Mouse (Mus musculus) 416B (cell line): ENCODE data around the gene Bcor.
A peak's percentile ranks its signal among the peaks of the same experiment; 100 is the strongest.

ENCODE experiments used
- DNase-seq: peaks from one replicate; pipeline ENCODE4 v3.0.0; 2011; ENCODE audit warnings: low read depth

Gene Bcor

GRCm38 (mm10) chrX:12086674-12087510 lies 73.3 kb downstream of the Bcor start:
- peak; percentile 81 for DNase-seq

- DNase-seq: peak; percentile 93
Observed at GRCm38 (mm10) chrX:12085949-12086348, 74.2 kb downstream of the Bcor start.

GRCm38 (mm10) chrX:12085290-12085689 lies 74.9 kb downstream of the Bcor start:
- DNase-seq: peak; percentile 36

DNA sequence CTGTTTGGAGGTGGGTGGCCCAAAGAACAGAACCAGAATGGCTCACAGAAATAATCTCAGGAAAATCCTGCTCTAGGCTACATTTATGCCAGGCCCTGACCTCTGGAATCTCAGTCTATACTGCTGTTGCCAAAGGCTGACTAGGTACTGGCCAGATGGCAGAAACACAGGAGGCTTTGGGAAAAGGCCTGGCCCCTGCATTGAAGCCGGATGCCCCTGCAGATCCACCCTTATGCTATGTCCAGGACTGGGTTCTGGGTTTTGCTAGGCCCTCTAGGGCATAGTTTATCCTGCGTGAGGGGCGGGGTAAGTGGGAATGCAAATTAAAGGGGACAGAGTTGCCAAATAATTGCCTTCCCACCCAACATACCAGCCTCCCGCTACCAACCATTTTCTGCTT lies 75.5 kb downstream of the Bcor start:
- peak; percentile 60 for DNase-seq

DNA sequence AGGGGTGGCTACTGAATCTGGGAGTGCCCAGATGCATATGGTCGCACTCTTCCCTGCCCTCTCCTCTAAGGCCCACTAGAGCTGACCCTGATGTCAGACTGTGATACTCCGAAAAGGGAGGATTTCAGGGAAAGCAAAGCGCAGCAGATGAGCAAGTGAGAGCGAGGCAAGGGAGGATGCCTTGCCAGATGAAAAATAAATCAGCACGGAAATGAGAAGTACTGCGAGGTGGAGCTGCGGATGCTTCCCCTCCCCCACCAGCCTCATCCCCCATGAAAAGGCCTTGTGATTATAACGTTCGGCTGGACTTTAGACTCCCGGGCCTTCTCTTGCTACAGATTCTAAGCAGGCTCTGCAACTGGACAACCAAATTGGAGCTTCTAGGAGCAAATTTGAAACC lies 76.5 kb downstream of the Bcor start:
- DNase-seq: peak; percentile 64

GRCm38 (mm10) chrX:12082736-12083135 lies 77.4 kb downstream of the Bcor start:
- DNase-seq: peak; percentile 88

DNA sequence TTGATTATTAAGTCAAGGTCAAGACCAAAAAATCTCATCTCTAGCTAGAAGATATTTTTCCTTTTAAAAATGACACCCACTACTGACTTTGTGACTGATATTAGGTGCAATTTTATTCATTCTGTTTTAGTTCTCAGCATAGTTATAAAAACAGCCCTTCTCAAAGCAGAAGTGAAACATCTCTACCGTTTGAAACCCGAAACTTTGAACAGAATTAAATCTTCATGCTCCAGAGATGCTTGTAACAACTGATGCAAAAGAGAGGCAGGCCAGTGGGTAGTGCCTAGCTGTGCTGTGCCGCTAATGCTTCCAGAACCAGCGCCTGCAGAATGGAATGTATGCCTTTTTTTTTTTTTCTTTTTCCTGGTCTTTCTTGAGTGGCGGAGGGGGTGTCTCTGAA lies 78.0 kb downstream of the Bcor start:
- no peak for DNase-seq

- peak; percentile 56 for DNase-seq
Observed at GRCm38 (mm10) chrX:12081741-12082155, 78.4 kb downstream of the Bcor start.

- peak; percentile 64 for DNase-seq
Observed at GRCm38 (mm10) chrX:12080904-12081740, 79.0 kb downstream of the Bcor start.

DNA sequence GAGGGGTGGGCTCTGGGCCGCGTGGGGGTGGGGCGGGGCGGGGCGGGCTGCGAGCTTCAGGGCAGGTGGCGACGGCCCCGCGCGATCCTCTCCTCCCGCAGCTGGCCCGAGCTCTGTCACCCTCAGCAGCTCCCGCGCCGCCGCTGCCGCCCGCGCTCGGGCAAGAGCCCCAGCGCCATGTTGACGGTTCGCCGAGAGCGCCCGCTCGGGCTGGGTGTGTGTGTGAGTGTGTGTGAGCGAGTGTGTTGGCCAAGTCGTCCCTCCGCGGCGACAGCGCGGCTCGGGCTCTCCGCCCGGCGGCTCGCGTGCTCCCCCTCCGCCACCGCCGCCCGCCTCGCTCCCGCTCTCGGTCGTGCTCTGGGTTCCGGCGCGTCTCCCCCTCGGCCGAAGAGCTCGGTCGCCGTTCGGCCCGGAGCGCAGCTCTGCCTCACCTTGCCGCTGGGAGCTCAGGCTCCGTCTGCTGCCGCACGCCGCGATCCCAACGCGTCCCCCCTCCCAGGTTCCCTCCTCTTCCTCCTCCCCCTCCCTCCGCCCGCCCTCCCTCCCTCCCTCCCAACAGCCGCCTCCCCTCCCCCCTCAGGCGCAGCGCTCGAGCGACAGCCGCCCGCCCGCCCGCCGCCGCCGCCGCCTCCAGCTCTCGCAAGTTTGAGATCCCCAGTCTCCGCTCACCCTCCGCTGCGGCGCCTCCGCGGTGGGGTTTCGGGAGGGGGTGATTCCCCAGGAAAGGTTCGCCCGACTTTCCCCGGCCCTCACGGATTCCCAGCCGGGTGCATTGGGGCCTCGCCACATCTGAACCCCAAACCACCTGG lies 79.9 kb downstream of the Bcor start:
- DNase-seq: peak; percentile 77

GRCm38 (mm10) chrX:12079309-12080094 lies 80.7 kb downstream of the Bcor start:
- DNase-seq: peak; percentile 14

DNA sequence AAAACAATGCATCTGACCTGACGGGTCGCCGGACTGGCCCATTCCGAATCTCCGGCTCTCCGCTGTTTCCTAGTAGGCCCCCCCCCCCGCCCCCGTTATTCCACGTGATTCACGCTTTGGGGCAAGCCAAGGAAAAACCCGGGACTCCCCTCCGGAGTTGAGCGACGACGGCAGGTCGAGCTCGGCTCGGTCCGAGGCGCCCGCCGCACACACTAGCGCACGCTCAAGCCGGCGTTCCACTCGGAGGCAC lies 81.2 kb downstream of the Bcor start:
- peak; percentile 40 for DNase-seq

GRCm38 (mm10) chrX:12078195-12079058 lies 81.7 kb downstream of the Bcor start:
- no peak for DNase-seq

- no peak for DNase-seq
Observed at GRCm38 (mm10) chrX:12077601-12077980, 82.6 kb downstream of the Bcor start.

DNA sequence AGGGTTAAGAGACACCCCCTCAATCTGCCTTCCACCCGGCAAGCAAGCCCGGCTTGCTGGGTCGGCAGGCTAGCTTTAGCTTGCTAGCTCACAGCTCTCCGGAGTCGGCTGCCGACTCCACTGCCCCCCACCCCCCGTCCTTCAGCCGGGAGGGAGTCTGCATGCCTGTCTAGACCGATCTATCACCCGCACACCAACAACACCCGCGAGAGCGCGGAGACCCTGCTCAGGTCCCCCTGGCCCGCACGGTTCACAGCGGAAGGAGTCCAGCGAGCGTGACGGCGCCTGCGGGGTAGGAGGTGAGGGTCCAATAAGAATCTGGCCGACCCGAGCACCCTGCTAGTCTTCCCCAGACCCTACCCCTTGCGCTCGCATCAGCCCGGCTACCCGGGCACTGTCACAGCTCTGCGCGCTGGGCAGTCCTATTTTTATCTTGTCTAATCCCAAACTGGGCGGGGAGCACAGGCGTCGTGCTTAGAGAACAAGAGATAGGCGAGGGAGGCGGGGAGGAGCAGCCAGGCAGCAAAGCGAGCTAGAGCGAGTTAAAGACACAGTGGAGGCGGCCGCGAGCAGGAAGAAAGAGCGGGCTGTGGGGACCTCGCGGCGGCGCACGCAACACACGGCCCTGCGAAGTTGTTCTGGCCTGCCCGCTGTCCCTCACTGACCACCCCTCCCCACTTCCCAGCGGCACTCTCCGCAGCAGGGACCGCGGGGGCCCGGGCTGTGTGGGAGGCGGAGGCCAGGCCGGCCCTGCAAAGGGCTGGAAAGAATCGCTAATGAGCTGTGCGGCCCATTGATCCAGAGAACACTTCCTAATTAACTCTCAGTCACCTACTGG lies 83.2 kb downstream of the Bcor start:
- DNase-seq: peak; percentile 57

- DNase-seq: peak; percentile 36
Observed at GRCm38 (mm10) chrX:12072721-12073120, 87.4 kb downstream of the Bcor start.

GRCm38 (mm10) chrX:12068978-12069724 lies 91.0 kb downstream of the Bcor start:
- peak; percentile 72 for DNase-seq

DNA sequence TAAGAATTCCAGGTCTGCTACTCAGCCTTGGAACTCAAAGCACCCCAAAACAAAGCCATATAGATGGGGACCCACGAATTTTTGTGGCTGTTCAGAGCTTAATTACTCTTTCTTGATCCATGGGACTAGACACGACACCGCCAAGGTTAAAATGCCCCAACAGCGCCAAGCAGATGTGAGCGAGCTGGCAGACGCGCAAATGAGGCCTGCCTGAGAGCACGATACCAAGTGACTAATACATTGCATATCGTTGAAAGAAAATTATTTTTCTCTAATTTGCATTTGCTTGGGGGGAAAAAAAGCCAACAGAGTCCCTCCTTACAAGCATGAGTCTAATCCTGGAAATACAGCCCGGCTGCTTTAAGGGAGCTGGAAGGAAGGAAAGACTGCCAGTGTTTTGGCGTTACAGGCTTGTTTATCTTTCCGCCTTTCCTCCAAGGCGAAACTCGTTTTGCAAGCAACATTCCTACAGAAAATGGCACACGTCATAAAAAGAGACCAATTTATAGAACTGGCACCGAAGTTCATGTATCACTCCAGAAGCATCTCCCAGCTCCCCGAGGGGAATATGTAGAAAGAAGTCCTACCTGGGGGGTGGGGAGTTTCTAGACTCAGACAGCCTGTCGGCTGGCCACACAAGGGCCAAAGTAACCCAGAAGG lies 92.2 kb downstream of the Bcor start:
- no peak for DNase-seq

DNA sequence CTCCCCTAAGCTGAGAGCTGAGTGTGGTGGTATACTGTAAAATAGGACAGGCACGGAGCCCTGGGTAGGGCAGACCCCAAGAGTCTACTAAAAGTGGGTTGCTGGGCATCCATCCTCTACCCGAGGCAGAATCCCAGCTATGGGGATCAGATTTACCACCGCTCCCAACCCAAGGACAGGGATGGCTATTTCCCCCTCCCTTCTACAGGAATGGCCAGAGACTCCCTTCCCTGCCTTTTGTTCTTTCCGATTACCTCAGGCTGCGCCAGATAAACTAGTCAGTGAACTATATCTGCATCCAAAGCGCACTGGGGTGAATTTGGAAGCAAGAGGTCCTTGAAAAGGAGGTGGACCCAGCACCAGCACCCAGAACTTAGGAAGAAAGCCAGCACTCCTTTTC lies 93.1 kb downstream of the Bcor start:
- no peak for DNase-seq
